Mouse (Mus musculus) lung, postnatal 0 days (tissue): ENCODE data around the gene Abr.

Source experiments
- CTCF ChIP-seq: IDR thresholded peaks from 2 replicates; pipeline ENCODE4 v1.5.1; 2016; ENCODE audit warnings: antibody characterized with exemption, mild to moderate bottlenecking
- EP300 ChIP-seq: IDR thresholded peaks from 2 replicates; pipeline ENCODE4 v1.6.1; 2016; ENCODE audit warnings: antibody characterized with exemption, mild to moderate bottlenecking, control low read depth

GRCm38 (mm10) chr11:76570201-76570731 lies 51.8 kb downstream of the Abr start:
- TF ChIP-seq CTCF: no peak
- no peak for TF ChIP-seq EP300
